ENCODE assay signal across 19 mouse cellular contexts in genomic region chr10:128327610-128328009, GRCm38 (mm10). TPM values are rescaled to one million over a fixed set of nuclear protein-coding genes. Genes with fewer than 3 reads are reported as not detected.
DNase-seq lines count a peak whose midpoint lies in the region; ATAC-seq and TF ChIP-seq lines count a peak whose summit lies in the region.
"Had no signal": no experiment of that assay in that cellular context is flagged by ENCODE, and none has a peak within 500 bp of the region (broad histone marks: within the 10 kb centered on the region; RNA-seq: fewer than 3 reads in every experiment).

No protein-coding gene starts in this region.

- no peaks in the 10 kb centered on the region for H3K27me3 ChIP-seq in cerebellum, adult 2 months (ENCODE audit: control insufficient read depth, insufficient read depth, low read length)
- H3K27me3 ChIP-seq in liver, embryonic 14.5 days (ENCODE audit: control insufficient read depth, insufficient read depth, low read length) = no peaks in the 10 kb centered on the region
- H3K27me3 ChIP-seq in liver, embryonic 12.5 days (replicated peaks) = no peaks in the 10 kb centered on the region
- no peaks in the 10 kb centered on the region for H3K27me3 ChIP-seq in ES-Bruce4 (ENCODE audit: control insufficient read depth, insufficient read depth, low read length, poor library complexity, severe bottlenecking)
- H3K27me3 ChIP-seq in kidney, embryonic 14.5 days (ENCODE audit: control insufficient read depth, insufficient read depth, low read length) = no peaks in the 10 kb centered on the region
- H3K27me3 ChIP-seq: heart, embryonic 13.5 days; limb, embryonic 13.5 days; midbrain, embryonic 15.5 days; Patski had no signal

- TF ChIP-seq POLR2A in cerebellum, adult 2 months (IDR thresholded peaks at IDR 0.05; ENCODE audit: borderline replicate concordance, insufficient read depth, low read length) = no peak
- no peak for TF ChIP-seq POLR2A in ES-Bruce4 (IDR thresholded peaks at IDR 0.05; ENCODE audit: insufficient read depth, low read length)
- no peak for TF ChIP-seq POLR2A in cortical plate, adult 2 months (IDR thresholded peaks at IDR 0.05; ENCODE audit: extremely low read depth, insufficient read depth, low read length)

- no peak overlapping the region for H3K4me2 ChIP-seq in liver, embryonic 14.5 days (ENCODE audit: low read depth)
- no peak overlapping the region for H3K4me2 ChIP-seq in liver, embryonic 12.5 days
- no peak overlapping the region for H3K4me2 ChIP-seq in kidney, embryonic 14.5 days (replicated peaks; ENCODE audit: low read depth, low read length)
- H3K4me2 ChIP-seq: heart, embryonic 13.5 days; limb, embryonic 13.5 days; midbrain, embryonic 15.5 days had no signal

- 86% methylated on average over 10 of the region's 10 CpGs for WGBS in cerebellum, adult 2 months
- 72% methylated on average over 10 of the region's 10 CpGs for WGBS in liver, embryonic 14.5 days (ENCODE audit: insufficient replicate concordance)
- 79% methylated on average over 10 of the region's 10 CpGs for WGBS in liver, embryonic 12.5 days (ENCODE audit: insufficient replicate concordance)
- 88% methylated on average over 10 of the region's 10 CpGs for WGBS in kidney, embryonic 14.5 days

- no peak overlapping the region for H3K4me3 ChIP-seq in cerebellum, adult 2 months (replicated peaks; ENCODE audit: insufficient read depth, low read depth, low read length)
- H3K4me3 ChIP-seq in liver, embryonic 14.5 days (ENCODE audit: insufficient read depth in 1 of 2, low read depth in 2 of 2, low read length in 2 of 2) = no peak overlapping the region
- H3K4me3 ChIP-seq in liver, embryonic 12.5 days = no peak overlapping the region
- no peak overlapping the region for H3K4me3 ChIP-seq in ES-Bruce4 (ENCODE audit: low read depth, low read length)
- H3K4me3 ChIP-seq in cortical plate, adult 2 months (ENCODE audit: insufficient read depth, low read length) = no peak overlapping the region
- no peak overlapping the region for H3K4me3 ChIP-seq in kidney, embryonic 14.5 days (ENCODE audit: low read length)
- H3K4me3 ChIP-seq: heart, embryonic 13.5 days; limb, embryonic 13.5 days; midbrain, embryonic 15.5 days had no signal

- 0 out of 2 replicates have a peak, but pooled peaks have one; percentile 14 for TF ChIP-seq CTCF in cerebellum, adult 2 months (IDR thresholded peaks at IDR 0.05; ENCODE audit: borderline replicate concordance, insufficient read depth, low read depth, low read length)
- peak; percentile 47 for TF ChIP-seq CTCF in liver, embryonic 14.5 days (IDR thresholded peaks at IDR 0.05; ENCODE audit: low read depth)
- peak; percentile 45 for TF ChIP-seq CTCF in ES-Bruce4 (IDR thresholded peaks at IDR 0.05; ENCODE audit: low read depth, low read length)
- TF ChIP-seq CTCF in cortical plate, adult 2 months (IDR thresholded peaks at IDR 0.05; ENCODE audit: extremely low read depth, insufficient read depth, low read length) = 0 out of 2 replicates have a peak, but pooled peaks have one; percentile 4

- no peak for DNase-seq in cerebellum, adult 2 months
- DNase-seq in liver, embryonic 14.5 days (ENCODE audit: low read depth in 3 of 3, low spot score in 3 of 3) = no peak
- DNase-seq in layer of hippocampus, postnatal 10 days (ENCODE audit: low spot score in 2 of 2) = no peak
- DNase-seq: cerebellum, adult 9-10 months; gastrocnemius, postnatal 14 days; lung, adult 2 months; right cerebral cortex, postnatal 25 days had no signal

- H3K36me3 ChIP-seq in liver, embryonic 14.5 days (replicated peaks; ENCODE audit: control insufficient read depth, insufficient read depth, low read depth) = peaks cover 13% of the 10 kb centered on the region; the same call in 1 of the 2 replicates
- H3K36me3 ChIP-seq in liver, embryonic 12.5 days = peaks cover 39% of the 10 kb centered on the region
- H3K36me3 ChIP-seq in ES-Bruce4 (ENCODE audit: control insufficient read depth, insufficient read depth, low read length, poor library complexity, severe bottlenecking) = 0 out of 2 replicates have a peak, but pooled peaks cover 2% of the 10 kb centered on the region
- peaks cover 38% of the 10 kb centered on the region for H3K36me3 ChIP-seq in kidney, embryonic 14.5 days (ENCODE audit: control insufficient read depth, insufficient read depth, low read length)

- no peak for ATAC-seq in cerebellum, adult (ENCODE audit: insufficient number of reproducible peaks, low FRiP score, low TSS enrichment)
- ATAC-seq in liver, embryonic 14.5 days (ENCODE audit: insufficient read depth) = no peak
- ATAC-seq in liver, embryonic 12.5 days = no peak
- no peak for ATAC-seq in kidney, embryonic 14.5 days (ENCODE audit: low FRiP score, low TSS enrichment)
- ATAC-seq: forebrain, embryonic 16.5 days; midbrain, embryonic 15.5 days; Patski had no signal

- TF ChIP-seq EP300 in liver, embryonic 14.5 days (IDR thresholded peaks at IDR 0.05; ENCODE audit: low read depth) = no peak
- TF ChIP-seq EP300 in ES-Bruce4 (IDR thresholded peaks at IDR 0.05; ENCODE audit: insufficient read depth, low read depth, low read length) = no peak

- H3K9me3 ChIP-seq in liver, embryonic 14.5 days (ENCODE audit: control insufficient read depth, low read length) = no peaks in the 10 kb centered on the region
- no peaks in the 10 kb centered on the region for H3K9me3 ChIP-seq in liver, embryonic 12.5 days (replicated peaks)
- H3K9me3 ChIP-seq in ES-Bruce4 (replicated peaks; ENCODE audit: control insufficient read depth, insufficient read depth, low read length, poor library complexity, severe bottlenecking) = no peaks in the 10 kb centered on the region
- no peaks in the 10 kb centered on the region for H3K9me3 ChIP-seq in kidney, embryonic 14.5 days (ENCODE audit: control insufficient read depth, low read length)
- H3K9me3 ChIP-seq: heart, embryonic 13.5 days; limb, embryonic 13.5 days; midbrain, embryonic 15.5 days had no signal

- no peak overlapping the region for H3K27ac ChIP-seq in cerebellum, adult 2 months (ENCODE audit: insufficient read depth, low read length)
- H3K27ac ChIP-seq in liver, embryonic 14.5 days = no peak overlapping the region
- H3K27ac ChIP-seq in liver, embryonic 12.5 days = no peak overlapping the region
- H3K27ac ChIP-seq in ES-Bruce4 (ENCODE audit: insufficient read depth, low read length) = no peak overlapping the region
- no peak overlapping the region for H3K27ac ChIP-seq in cortical plate, adult 2 months (ENCODE audit: insufficient read depth, low read length)
- no peak overlapping the region for H3K27ac ChIP-seq in kidney, embryonic 14.5 days (ENCODE audit: low read depth, low read length)
- H3K27ac ChIP-seq: heart, embryonic 13.5 days; limb, embryonic 13.5 days; midbrain, embryonic 15.5 days had no signal

- no peaks in the 10 kb centered on the region; the same call in 1 of the 2 replicates for H3K4me1 ChIP-seq in cerebellum, adult 2 months (ENCODE audit: control insufficient read depth, insufficient read depth, low read length)
- peaks cover 5 to 12% of the 10 kb centered on the region in 2 experiments for H3K4me1 ChIP-seq in liver, embryonic 14.5 days (replicated peaks; ENCODE audit: control insufficient read depth in 2 of 2, insufficient read depth in 2 of 2, low read length in 1 of 2)
- peaks cover 20% of the 10 kb centered on the region for H3K4me1 ChIP-seq in liver, embryonic 12.5 days
- no peaks in the 10 kb centered on the region for H3K4me1 ChIP-seq in ES-Bruce4 (ENCODE audit: control insufficient read depth, insufficient read depth, low read length)
- H3K4me1 ChIP-seq in cortical plate, adult 2 months (ENCODE audit: control insufficient read depth, insufficient read depth, low read length) = peaks cover 4% of the 10 kb centered on the region
- peaks cover 10% of the 10 kb centered on the region for H3K4me1 ChIP-seq in kidney, embryonic 14.5 days (ENCODE audit: control insufficient read depth, insufficient read depth, low read length)

- H3K9ac ChIP-seq in liver, embryonic 14.5 days (replicated peaks) = no peak overlapping the region
- H3K9ac ChIP-seq in liver, embryonic 12.5 days = no peak overlapping the region
- H3K9ac ChIP-seq in ES-Bruce4 (ENCODE audit: low read depth, poor library complexity, severe bottlenecking) = no peak overlapping the region
- H3K9ac ChIP-seq in kidney, embryonic 14.5 days (ENCODE audit: low read depth, low read length) = no peak overlapping the region
- H3K9ac ChIP-seq: heart, embryonic 13.5 days; limb, embryonic 13.5 days; midbrain, embryonic 15.5 days had no signal

RNA-seq across cellular contexts. Expression of gene Cnpy2, which starts 5.4 kb away (rescaled TPM):
- 65.3 and 65.4 TPM in 2 replicates for polyA plus RNA-seq in cerebellum, adult 2 months (2012; rRNA removed)
- 23.8 and 38.8 TPM in 2 replicates for polyA plus RNA-seq in liver, embryonic 14.5 days (2012; rRNA removed)
- 92.7 and 98.3 TPM in 2 replicates for polyA plus RNA-seq in liver, embryonic 14.5 days (2014; fragmentation: Nextera tagmentation; extraction: Ambion mirVana)
- 107 and 114 TPM in 2 replicates for polyA plus RNA-seq in liver, embryonic 12.5 days (2016; fragmentation: Nextera tagmentation; extraction: Ambion mirVana)
- 62.9 and 68.4 TPM in 2 replicates for polyA plus RNA-seq in ES-Bruce4 (2011; ENCODE audit: insufficient read depth, insufficient read length, low read depth, missing spikeins)
- 63.7 and 65.8 TPM in 2 replicates for polyA plus RNA-seq in cortical plate, adult 2 months (2012; rRNA removed)
- polyA plus RNA-seq in kidney, embryonic 14.5 days (2014; fragmentation: Nextera tagmentation; extraction: Ambion mirVana) = 347 and 389 TPM in 2 replicates
- 10 to 100 TPM; 75.5 to 78.5 TPM for total RNA-seq in layer of hippocampus, postnatal 10 days (2021)

RNA-seq across cellular contexts. Expression of gene Cs, which starts 9.9 kb away (rescaled TPM):
- polyA plus RNA-seq in cerebellum, adult 2 months (2012; rRNA removed) = 251 and 252 TPM in 2 replicates
- polyA plus RNA-seq in liver, embryonic 14.5 days (2012; rRNA removed) = 71.6 and 80.5 TPM in 2 replicates
- 117 and 126 TPM in 2 replicates for polyA plus RNA-seq in liver, embryonic 14.5 days (2014; fragmentation: Nextera tagmentation; extraction: Ambion mirVana)
- polyA plus RNA-seq in liver, embryonic 12.5 days (2016; fragmentation: Nextera tagmentation; extraction: Ambion mirVana) = 183 and 187 TPM in 2 replicates
- polyA plus RNA-seq in ES-Bruce4 (2011; ENCODE audit: insufficient read depth, insufficient read length, low read depth, missing spikeins) = 197 and 202 TPM in 2 replicates
- 224 and 233 TPM in 2 replicates for polyA plus RNA-seq in cortical plate, adult 2 months (2012; rRNA removed)
- polyA plus RNA-seq in kidney, embryonic 14.5 days (2014; fragmentation: Nextera tagmentation; extraction: Ambion mirVana) = 135 and 225 TPM in 2 replicates
- 100 to 1,000 TPM; 277 to 286 TPM for total RNA-seq in layer of hippocampus, postnatal 10 days (2021)

RNA-seq across cellular contexts. Expression of gene Pan2, which starts 24.5 kb away (rescaled TPM):
- 42.6 and 48.5 TPM in 2 replicates for polyA plus RNA-seq in cerebellum, adult 2 months (2012; rRNA removed)
- 11.5 and 13.3 TPM in 2 replicates for polyA plus RNA-seq in liver, embryonic 14.5 days (2012; rRNA removed)
- 10.1 and 11.5 TPM in 2 replicates for polyA plus RNA-seq in liver, embryonic 14.5 days (2014; fragmentation: Nextera tagmentation; extraction: Ambion mirVana)
- 17.9 and 18.3 TPM in 2 replicates for polyA plus RNA-seq in liver, embryonic 12.5 days (2016; fragmentation: Nextera tagmentation; extraction: Ambion mirVana)
- polyA plus RNA-seq in ES-Bruce4 (2011; ENCODE audit: insufficient read depth, insufficient read length, low read depth, missing spikeins) = 40.5 and 40.8 TPM in 2 replicates
- 22.8 and 24.6 TPM in 2 replicates for polyA plus RNA-seq in cortical plate, adult 2 months (2012; rRNA removed)
- polyA plus RNA-seq in kidney, embryonic 14.5 days (2014; fragmentation: Nextera tagmentation; extraction: Ambion mirVana) = 32.6 and 44.0 TPM in 2 replicates
- 10 to 100 TPM; 15.5 to 15.8 TPM for total RNA-seq in layer of hippocampus, postnatal 10 days (2021)

RNA-seq across cellular contexts. Expression of gene Il23a, which starts 29.1 kb away (rescaled TPM):
- polyA plus RNA-seq in cerebellum, adult 2 months (2012; rRNA removed) = 1.2 and 1.8 TPM in 2 replicates
- 0.06 and 0.08 TPM in 2 replicates for polyA plus RNA-seq in liver, embryonic 14.5 days (2012; rRNA removed)
- polyA plus RNA-seq in liver, embryonic 14.5 days (2014; fragmentation: Nextera tagmentation; extraction: Ambion mirVana) = not detected in 2 replicates
- polyA plus RNA-seq in liver, embryonic 12.5 days (2016; fragmentation: Nextera tagmentation; extraction: Ambion mirVana) = not detected in 2 replicates
- polyA plus RNA-seq in ES-Bruce4 (2011; ENCODE audit: insufficient read depth, insufficient read length, low read depth, missing spikeins) = 4.7 and 5.7 TPM in 2 replicates
- 0.54 and 0.55 TPM in 2 replicates for polyA plus RNA-seq in cortical plate, adult 2 months (2012; rRNA removed)
- polyA plus RNA-seq in kidney, embryonic 14.5 days (2014; fragmentation: Nextera tagmentation; extraction: Ambion mirVana) = 0.24 and 0.29 TPM in 2 replicates
- under 1 TPM in 1 of 2 experiments, not detected in 1; 0.85 TPM for total RNA-seq in layer of hippocampus, postnatal 10 days (2021)
- total RNA-seq: adrenal gland, adult 18-20 months; gastrocnemius, postnatal 14 days had no signal
- polyA plus RNA-seq: midbrain, embryonic 15.5 days; neural tube, embryonic 11.5 days had no signal

RNA-seq across cellular contexts. Expression of gene Coq10a, which starts 41.2 kb away (rescaled TPM):
- 115 and 117 TPM in 2 replicates for polyA plus RNA-seq in cerebellum, adult 2 months (2012; rRNA removed)
- polyA plus RNA-seq in liver, embryonic 14.5 days (2012; rRNA removed) = 6.5 and 7.7 TPM in 2 replicates
- 4.7 and 5.0 TPM in 2 replicates for polyA plus RNA-seq in liver, embryonic 14.5 days (2014; fragmentation: Nextera tagmentation; extraction: Ambion mirVana)
- polyA plus RNA-seq in liver, embryonic 12.5 days (2016; fragmentation: Nextera tagmentation; extraction: Ambion mirVana) = 8.7 and 8.9 TPM in 2 replicates
- 18.7 and 20.2 TPM in 2 replicates for polyA plus RNA-seq in ES-Bruce4 (2011; ENCODE audit: insufficient read depth, insufficient read length, low read depth, missing spikeins)
- polyA plus RNA-seq in cortical plate, adult 2 months (2012; rRNA removed) = 101 and 103 TPM in 2 replicates
- 15.5 and 18.6 TPM in 2 replicates for polyA plus RNA-seq in kidney, embryonic 14.5 days (2014; fragmentation: Nextera tagmentation; extraction: Ambion mirVana)
- 10 to 100 TPM; 55.6 to 58.8 TPM for total RNA-seq in layer of hippocampus, postnatal 10 days (2021)
